13 mouse cellular contexts compared by ENCODE assay signal in the genomic region with DNA sequence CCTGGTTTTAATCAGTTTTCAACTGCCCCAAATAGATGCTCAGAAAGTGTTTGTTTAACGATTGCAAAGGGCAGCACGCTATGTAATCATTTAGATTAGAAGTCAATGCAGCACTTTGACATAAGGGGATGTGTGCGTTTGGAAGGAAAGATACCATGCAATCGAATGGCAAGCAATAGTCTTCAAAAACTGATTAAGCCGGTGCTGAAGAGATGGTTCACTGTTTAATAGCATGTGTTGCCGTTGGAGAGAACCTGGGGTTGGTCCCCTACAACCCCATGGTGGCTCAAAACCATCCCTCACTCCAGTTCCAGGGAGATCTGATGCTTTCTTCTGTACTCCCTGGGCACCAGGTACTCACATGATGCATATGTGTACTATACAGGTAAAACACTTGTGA. TPM values are rescaled to one million over a fixed set of nuclear protein-coding genes. Genes with fewer than 3 reads are reported as not detected.
A peak's percentile ranks its signal among the peaks of the same experiment; 100 is the strongest.
DNase-seq lines count a peak whose midpoint lies in the region; ATAC-seq and TF ChIP-seq lines count a peak whose summit lies in the region.
"Had no signal": no experiment of that assay in that cellular context is flagged by ENCODE, and none has a peak within 500 bp of the region (broad histone marks: within the 10 kb centered on the region; RNA-seq: fewer than 3 reads in every experiment).

No protein-coding gene starts in this region.

- no peak for TF ChIP-seq POLR2A in heart, adult 2 months (IDR thresholded peaks at IDR 0.05; ENCODE audit: insufficient read depth, low read depth, low read length)

- H3K4me3 ChIP-seq in heart, adult 2 months = no peak overlapping the region
- no peak overlapping the region; the same call in 1 of the 2 replicates for H3K4me3 ChIP-seq in lung, embryonic 16.5 days (ENCODE audit: low read length)
- H3K4me3 ChIP-seq in embryonic facial prominence, embryonic 13.5 days = no peak overlapping the region
- no peak overlapping the region for H3K4me3 ChIP-seq in liver, embryonic 15.5 days (replicated peaks)
- H3K4me3 ChIP-seq in forebrain, embryonic 13.5 days = no peak overlapping the region
- H3K4me3 ChIP-seq: hindbrain, embryonic 12.5 days had no signal

- TF ChIP-seq CTCF in heart, adult 2 months (IDR thresholded peaks at IDR 0.05) = no peak

- TF ChIP-seq EP300 in heart, adult 2 months (IDR thresholded peaks at IDR 0.05; ENCODE audit: insufficient read depth, low read depth, low read length) = no peak

- no peak overlapping the region for H3K9ac ChIP-seq in heart, adult 2 months (ENCODE audit: low read depth, low read length)
- H3K9ac ChIP-seq in lung, embryonic 16.5 days (ENCODE audit: low read length) = no peak overlapping the region
- H3K9ac ChIP-seq in embryonic facial prominence, embryonic 13.5 days = no peak overlapping the region
- H3K9ac ChIP-seq in liver, embryonic 15.5 days = no peak overlapping the region
- H3K9ac ChIP-seq in forebrain, embryonic 13.5 days = no peak overlapping the region
- H3K9ac ChIP-seq: embryonic facial prominence, embryonic 12.5 days; hindbrain, embryonic 12.5 days had no signal

- intact Hi-C loops in heart, adult 2 months (cut with DNase I) = loop anchor here (5.0 to 10.0 kb wide), 2 partner anchors 160 to 263 kb away; a partner anchor contains a TSS

- 50% methylated on average over 6 of the region's 6 CpGs for WGBS in heart, adult 2 months
- 51% methylated on average over 6 of the region's 6 CpGs for WGBS in lung, embryonic 16.5 days
- WGBS in embryonic facial prominence, embryonic 13.5 days = 83% methylated on average over 6 of the region's 6 CpGs
- 43% methylated on average over 6 of the region's 6 CpGs for WGBS in liver, embryonic 15.5 days (ENCODE audit: insufficient replicate concordance)
- WGBS in forebrain, embryonic 13.5 days = 84% methylated on average over 6 of the region's 6 CpGs

- no peak for ATAC-seq in lung, embryonic 16.5 days (ENCODE audit: low read depth)
- ATAC-seq in embryonic facial prominence, embryonic 13.5 days (ENCODE audit: insufficient number of reproducible peaks, insufficient read depth, low FRiP score, low TSS enrichment, low read depth) = no peak
- ATAC-seq in liver, embryonic 15.5 days (ENCODE audit: insufficient read depth) = no peak
- ATAC-seq in forebrain, embryonic 13.5 days = no peak
- ATAC-seq: Patski had no signal

- no peaks in the 10 kb centered on the region for H3K79me2 ChIP-seq in heart, adult 2 months (replicated peaks; ENCODE audit: control insufficient read depth, insufficient read depth, low read length)

- peaks cover 5% of the 10 kb centered on the region for H3K36me3 ChIP-seq in heart, adult 2 months (ENCODE audit: control insufficient read depth, insufficient read depth, low read length)
- H3K36me3 ChIP-seq in lung, embryonic 16.5 days (ENCODE audit: control insufficient read depth, insufficient read depth, low read length) = no peaks in the 10 kb centered on the region
- no peaks in the 10 kb centered on the region for H3K36me3 ChIP-seq in embryonic facial prominence, embryonic 13.5 days
- no peaks in the 10 kb centered on the region for H3K36me3 ChIP-seq in liver, embryonic 15.5 days (replicated peaks)
- no peaks in the 10 kb centered on the region for H3K36me3 ChIP-seq in forebrain, embryonic 13.5 days (ENCODE audit: poor library complexity, severe bottlenecking)
- H3K36me3 ChIP-seq: embryonic facial prominence, embryonic 12.5 days; hindbrain, embryonic 12.5 days had no signal

- peaks cover 10% of the 10 kb centered on the region for H3K4me1 ChIP-seq in heart, adult 2 months (ENCODE audit: control insufficient read depth, insufficient read depth, low read length)
- peaks cover 12% of the 10 kb centered on the region for H3K4me1 ChIP-seq in lung, embryonic 16.5 days (replicated peaks; ENCODE audit: control insufficient read depth, insufficient read depth, low read length)
- H3K4me1 ChIP-seq in embryonic facial prominence, embryonic 13.5 days = peaks cover 16% of the 10 kb centered on the region
- peaks cover 36% of the 10 kb centered on the region for H3K4me1 ChIP-seq in liver, embryonic 15.5 days (replicated peaks)
- H3K4me1 ChIP-seq in forebrain, embryonic 13.5 days = peaks cover 24% of the 10 kb centered on the region

- H3K27me3 ChIP-seq in heart, adult 2 months (ENCODE audit: control insufficient read depth, insufficient read depth, low read length) = no peaks in the 10 kb centered on the region
- H3K27me3 ChIP-seq in lung, embryonic 16.5 days (ENCODE audit: control insufficient read depth, insufficient read depth, low read depth, low read length) = no peaks in the 10 kb centered on the region
- no peaks in the 10 kb centered on the region for H3K27me3 ChIP-seq in embryonic facial prominence, embryonic 13.5 days
- H3K27me3 ChIP-seq in liver, embryonic 15.5 days = peaks cover 8% of the 10 kb centered on the region; the same call in 1 of the 2 replicates
- H3K27me3 ChIP-seq in forebrain, embryonic 13.5 days = no peaks in the 10 kb centered on the region
- H3K27me3 ChIP-seq: embryonic facial prominence, embryonic 12.5 days; hindbrain, embryonic 12.5 days; Patski had no signal

- H3K4me2 ChIP-seq in lung, embryonic 16.5 days (ENCODE audit: low read depth, low read length) = peak overlapping the region; percentile 70; the same call in 1 of the 2 replicates
- H3K4me2 ChIP-seq in embryonic facial prominence, embryonic 13.5 days = peak overlapping the region; percentile 65
- peak overlapping the region; percentile 91 for H3K4me2 ChIP-seq in liver, embryonic 15.5 days
- no peak overlapping the region for H3K4me2 ChIP-seq in forebrain, embryonic 13.5 days

- no peaks in the 10 kb centered on the region for H3K9me3 ChIP-seq in lung, embryonic 16.5 days (ENCODE audit: control insufficient read depth, low read length)
- H3K9me3 ChIP-seq in embryonic facial prominence, embryonic 13.5 days = no peaks in the 10 kb centered on the region
- H3K9me3 ChIP-seq in liver, embryonic 15.5 days (replicated peaks) = no peaks in the 10 kb centered on the region
- H3K9me3 ChIP-seq in forebrain, embryonic 13.5 days (replicated peaks) = no peaks in the 10 kb centered on the region
- H3K9me3 ChIP-seq: embryonic facial prominence, embryonic 12.5 days; hindbrain, embryonic 12.5 days had no signal

- H3K27ac ChIP-seq in heart, adult 2 months = peak overlapping the region; percentile 99
- peak overlapping the region; percentile 15; the same call in 1 of the 2 replicates for H3K27ac ChIP-seq in lung, embryonic 16.5 days (ENCODE audit: low read length)
- H3K27ac ChIP-seq in embryonic facial prominence, embryonic 13.5 days = no peak overlapping the region
- peak overlapping the region; percentile 48 for H3K27ac ChIP-seq in liver, embryonic 15.5 days (replicated peaks)
- H3K27ac ChIP-seq in forebrain, embryonic 13.5 days = no peak overlapping the region
- H3K27ac ChIP-seq: embryonic facial prominence, embryonic 12.5 days; hindbrain, embryonic 12.5 days had no signal

- DNase-seq in heart, adult 2 months = no peak
- no peak for DNase-seq in heart, adult 9 months (ENCODE audit: low spot score in 2 of 2)
- no peak for DNase-seq in lung, postnatal 4 days
- no peak for DNase-seq in adrenal gland, adult 8-10 months
- DNase-seq: adrenal gland, postnatal 10 days; cerebellum, adult 11-12 months had no signal

RNA-seq across cellular contexts. Expression of a gene that starts 4.9 kb away (rescaled TPM):
- total RNA-seq in heart, adult 2 months (2021) = 10 to 100 TPM; 34.0 to 37.5 TPM
- 35.9 and 50.2 TPM in 2 replicates for polyA plus RNA-seq in heart, adult 2 months (2012; rRNA removed)
- polyA plus RNA-seq in lung, embryonic 16.5 days (2015; fragmentation: Nextera tagmentation; extraction: Ambion mirVana) = 94.6 and 96.3 TPM in 2 replicates
- polyA plus RNA-seq in embryonic facial prominence, embryonic 13.5 days (2015; fragmentation: Nextera tagmentation; extraction: Ambion mirVana) = 65.4 and 78.8 TPM in 2 replicates
- polyA plus RNA-seq in liver, embryonic 15.5 days (2015; fragmentation: Nextera tagmentation; extraction: Ambion mirVana) = 17.9 and 19.5 TPM in 2 replicates
- 100 to 1,000 TPM; 450 to 789 (median 577) TPM for total RNA-seq in adrenal gland, adult 8-10 months (2022)
- polyA plus RNA-seq in forebrain, embryonic 13.5 days (2015; fragmentation: Nextera tagmentation; extraction: Ambion mirVana) = 60.9 and 61.6 TPM in 2 replicates

Comparison
In these comparisons a context has a peak if more than half of its experiments do, and no peak if none do; other contexts are left out.
1. H3K27ac ChIP-seq: peak in heart, adult 2 months (single experiment), lung, embryonic 16.5 days (single experiment) and liver, embryonic 15.5 days (single experiment); none in embryonic facial prominence, embryonic 13.5 days (single experiment) and forebrain, embryonic 13.5 days (single experiment).